Mouse (Mus musculus) heart, postnatal 4 days (tissue): Measurements from ENCODE around the gene Kctd15. TPM values are rescaled to one million over a fixed set of nuclear protein-coding genes. Genes with fewer than 3 reads are reported as not detected.

ENCODE experiments used
- DNase-seq: peaks from one replicate; pipeline ENCODE4 v3.0.0; 2021
- total RNA-seq, 2 experiments: library from RNA; stranded (reverse); gene quantifications; 2 replicates each; pipeline ENCODE4 v1.2.3; 2021

Kctd15 gene
- total RNA-seq, 2 experiments from 2014 or later = 3.4 to 5.1 TPM

DNA sequence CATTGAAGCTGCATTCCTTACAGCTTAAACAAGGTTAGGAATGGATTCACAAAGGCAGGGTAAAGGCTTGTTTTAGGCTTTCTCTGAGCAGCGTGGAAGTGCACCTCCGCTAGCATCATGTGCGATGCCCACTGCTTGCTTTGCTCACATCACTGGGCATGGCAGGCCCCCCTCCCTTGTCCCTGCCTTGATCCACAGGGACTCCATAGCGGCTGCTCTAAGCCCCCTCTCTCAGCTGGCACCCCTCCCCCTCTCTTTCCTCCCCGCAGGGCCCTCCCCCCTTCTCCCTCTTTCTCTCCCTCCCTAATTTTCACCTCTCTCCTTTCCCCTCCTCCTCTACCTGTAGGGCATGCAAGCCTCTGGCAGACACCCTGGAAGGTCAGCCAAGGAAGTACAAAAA, 5.7 kb upstream of the Kctd15 start:
- no peak for DNase-seq

DNA sequence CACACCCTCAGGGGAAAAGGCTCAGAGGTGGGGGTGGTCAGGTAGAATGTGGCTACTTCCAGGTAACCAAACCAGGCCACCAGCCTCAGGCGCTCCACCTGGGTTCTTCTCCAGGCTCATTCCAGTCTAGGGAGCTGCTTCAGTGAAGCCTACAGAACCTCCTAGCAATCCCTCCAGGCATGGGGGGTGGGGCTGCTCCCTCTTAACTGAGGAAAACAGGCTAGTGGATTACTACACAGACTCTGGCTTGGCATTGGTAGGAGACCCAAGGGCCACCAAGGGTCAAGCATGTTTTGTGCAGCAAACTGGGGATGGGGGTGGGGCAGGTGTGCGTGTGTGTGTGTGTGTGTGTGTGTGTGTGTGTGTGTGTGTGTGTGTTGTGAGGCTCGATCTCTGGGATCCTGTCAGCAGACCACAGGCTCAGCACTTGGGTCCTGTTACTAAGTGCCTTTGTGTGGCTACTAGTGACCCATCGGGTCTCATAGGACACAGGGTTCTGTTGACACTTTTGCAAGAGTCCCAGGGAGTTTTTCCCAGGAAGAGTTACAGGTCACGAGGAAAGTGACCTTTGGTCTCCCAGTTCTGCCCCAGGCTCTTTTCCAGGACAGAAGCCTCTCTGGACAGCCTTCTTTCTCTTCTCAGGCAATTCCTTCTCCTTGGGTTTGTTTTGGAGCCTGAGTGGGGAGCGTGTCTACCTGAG, 3.0 kb upstream of the Kctd15 start:
- DNase-seq = no peak

GRCm38 (mm10) chr7:34655086-34655839, 1.3 kb downstream of the Kctd15 start:
- DNase-seq = peak; percentile 94

DNA sequence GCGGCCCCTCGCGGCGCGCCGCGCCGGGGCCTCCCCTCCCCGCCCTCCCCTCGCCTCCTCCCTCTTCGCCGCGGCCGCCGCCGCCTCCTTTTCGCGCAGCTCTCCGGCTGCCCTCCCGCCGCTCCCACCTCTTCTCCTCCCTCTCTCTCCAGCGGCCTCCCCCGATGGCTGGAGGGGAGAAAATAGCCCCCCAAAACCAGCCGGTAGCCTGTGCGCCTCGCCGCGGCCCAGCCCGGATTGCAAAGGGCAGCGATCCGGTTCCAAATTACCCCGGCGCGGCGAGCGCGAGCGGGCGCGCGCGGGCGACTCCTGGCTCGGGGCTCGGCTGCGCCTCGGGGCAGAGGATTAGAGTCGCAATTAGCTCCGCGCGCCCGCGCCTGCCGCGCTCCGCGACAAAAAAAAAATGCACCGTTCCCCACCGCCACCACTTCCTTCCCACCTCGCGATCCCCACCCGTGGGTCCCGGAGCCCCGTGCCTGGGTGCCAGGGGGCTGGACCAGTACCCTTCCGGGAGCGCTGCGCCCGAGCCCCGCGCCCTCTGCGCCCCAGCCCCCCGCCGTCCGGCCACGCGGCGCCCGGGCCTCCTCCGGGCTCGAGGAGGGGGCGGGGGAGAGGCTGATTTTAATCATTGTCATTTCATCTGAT, 2.0 kb downstream of the Kctd15 start:
- DNase-seq = peak; percentile 61

DNA sequence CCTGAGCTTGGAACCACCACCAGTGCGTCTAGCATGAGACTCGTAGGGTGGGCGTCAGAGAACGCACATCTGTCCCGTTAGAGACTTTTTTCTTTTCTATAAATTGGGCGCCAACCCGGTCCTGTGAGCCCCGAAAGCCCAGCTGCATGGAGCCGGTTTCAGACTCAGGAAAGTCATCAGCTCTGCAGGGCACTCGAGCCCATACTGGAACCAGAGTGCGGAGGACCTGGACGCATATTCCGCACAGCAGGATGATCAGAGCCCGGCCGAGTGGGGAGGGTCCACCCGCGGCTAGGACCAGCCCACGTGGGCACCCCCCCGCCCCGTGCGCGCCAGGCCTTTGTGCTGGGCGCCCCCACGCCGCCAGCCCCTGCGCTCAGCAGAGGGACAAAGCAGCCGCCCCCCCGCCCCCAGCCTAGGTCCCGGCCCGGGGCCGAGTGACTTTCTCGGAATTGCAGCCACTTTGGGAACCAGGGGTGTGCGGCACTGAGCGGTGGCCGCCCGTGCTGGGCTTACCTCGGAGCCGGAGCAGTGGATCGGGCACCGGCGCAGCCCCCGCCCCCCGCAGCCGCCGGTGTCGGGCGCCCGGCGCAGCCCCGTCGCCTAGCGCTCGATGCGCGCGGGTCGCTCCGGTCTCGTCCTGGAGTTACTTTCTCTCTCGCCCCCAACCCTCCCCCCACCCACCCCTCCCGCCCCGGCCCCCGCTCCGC, 2.6 kb downstream of the Kctd15 start:
- DNase-seq = peak; percentile 39

GRCm38 (mm10) chr7:34652751-34653502, 3.6 kb downstream of the Kctd15 start:
- DNase-seq = peak; percentile 30

GRCm38 (mm10) chr7:34651381-34651780, 5.2 kb downstream of the Kctd15 start:
- no peak for DNase-seq

DNA sequence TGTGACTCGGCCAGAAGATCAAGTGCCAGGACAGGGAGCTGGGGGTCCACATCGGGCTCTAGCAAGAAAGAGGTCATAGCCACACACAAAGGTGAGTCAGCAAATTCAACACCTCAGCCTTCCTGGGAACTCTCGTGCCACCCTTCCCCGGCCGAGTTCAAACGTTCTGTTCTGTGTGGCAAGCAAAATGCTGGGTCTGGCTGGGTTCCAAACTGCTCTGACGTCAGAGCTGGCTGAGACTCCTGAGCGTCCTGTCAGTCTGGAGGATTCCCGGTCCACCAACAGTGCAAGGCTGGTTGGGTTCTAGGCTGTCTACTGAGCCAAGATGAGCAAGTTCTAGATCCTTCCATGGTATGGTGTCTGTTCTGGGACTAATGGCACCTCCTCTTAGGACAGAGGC, 9.5 kb downstream of the Kctd15 start:
- DNase-seq = peak; percentile 77

DNA sequence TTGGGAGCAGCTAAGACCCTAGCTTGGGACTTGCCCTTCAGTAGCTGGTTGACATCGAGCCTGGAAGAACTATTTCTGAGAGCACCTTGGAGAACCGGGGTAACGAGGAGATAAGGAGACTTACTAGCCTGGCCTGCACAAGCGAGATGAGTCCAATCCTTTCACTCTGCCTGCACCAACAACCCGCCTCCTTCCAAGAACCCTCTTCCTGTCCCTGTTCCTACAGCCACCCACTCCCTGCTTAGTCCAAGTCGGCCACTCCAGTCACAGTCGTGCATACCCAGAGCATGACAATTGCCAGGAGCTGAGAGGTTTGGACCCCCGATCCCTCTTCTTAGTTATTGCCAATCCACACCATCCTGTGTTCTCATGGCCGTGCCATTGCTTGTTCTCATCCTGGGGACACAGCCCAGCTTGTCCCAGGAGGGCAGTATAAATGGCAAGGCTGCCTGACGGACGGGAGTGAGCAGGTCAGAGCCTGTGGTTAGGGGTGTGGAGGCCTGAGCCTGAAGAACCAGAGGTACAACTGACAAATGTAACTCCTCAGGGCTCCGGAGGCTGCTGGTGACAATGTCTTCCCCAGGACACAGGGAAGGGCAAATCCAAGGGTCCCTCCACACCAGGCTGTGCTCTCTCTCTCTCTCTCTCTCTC, 10.3 kb downstream of the Kctd15 start:
- no peak for DNase-seq

DNA sequence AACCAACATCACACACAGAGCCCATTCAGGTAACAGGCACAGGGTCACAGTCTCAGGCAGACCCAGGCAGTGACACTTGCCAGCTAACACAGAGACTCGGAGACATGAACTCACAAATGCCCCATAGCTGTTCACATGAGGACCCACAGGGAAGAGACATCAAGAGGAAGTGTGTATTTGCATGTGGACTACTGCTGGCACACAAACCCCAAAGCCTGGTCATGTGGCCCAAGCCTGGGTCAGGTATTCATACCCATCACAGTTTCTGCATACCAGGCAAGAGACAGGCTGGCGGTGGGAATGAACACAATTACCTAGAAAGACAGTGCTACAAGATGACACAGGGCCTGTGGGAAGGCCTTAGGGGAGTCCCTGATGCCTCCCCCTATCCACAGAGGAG, 10.9 kb downstream of the Kctd15 start:
- DNase-seq = no peak

GRCm38 (mm10) chr7:34644591-34644990, 11.9 kb downstream of the Kctd15 start:
- DNase-seq = no peak

- no peak for DNase-seq
These were observed 13.2 kb downstream of the Kctd15 start for GRCm38 (mm10) chr7:34643329-34643728.

DNA sequence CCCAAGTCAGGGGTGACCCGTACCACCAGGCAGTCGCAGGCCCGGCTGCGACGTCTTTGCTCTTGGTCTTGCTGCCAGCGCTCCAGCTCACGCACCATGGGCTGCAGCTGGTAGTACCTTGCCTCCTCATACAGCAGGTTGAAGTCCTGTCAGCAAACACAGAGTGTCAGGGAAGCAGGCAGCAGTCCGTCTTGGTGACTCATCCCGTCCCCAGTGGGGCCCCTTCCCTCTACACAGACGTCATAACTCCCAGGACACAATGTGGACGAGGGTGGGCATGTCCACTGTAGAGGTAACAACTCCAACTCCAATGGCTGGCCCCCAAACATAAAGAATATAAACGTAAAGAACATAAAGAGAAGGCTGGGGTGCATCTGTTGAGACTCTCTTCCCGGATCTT, 14.6 kb downstream of the Kctd15 start:
- DNase-seq = no peak

DNA sequence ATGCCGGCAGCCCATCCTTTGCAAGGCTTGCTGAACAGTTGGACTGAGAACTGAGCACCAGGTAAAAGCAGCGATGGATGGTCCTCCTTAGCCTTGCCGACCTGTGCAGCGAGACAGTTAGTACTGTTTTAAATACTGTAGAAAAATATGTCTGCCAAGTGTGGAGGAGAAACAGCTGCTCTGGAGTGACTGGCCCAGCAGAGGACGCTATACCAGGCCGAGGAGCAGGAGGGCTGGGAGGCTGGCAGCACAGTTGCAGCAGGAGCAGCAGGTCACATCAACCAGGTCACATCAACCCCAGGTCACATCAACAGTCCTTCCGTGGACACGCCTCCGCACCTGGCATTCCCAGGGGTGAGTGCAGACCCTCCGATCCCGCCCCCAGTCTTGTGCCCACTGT, 16.7 kb downstream of the Kctd15 start:
- no peak for DNase-seq

- DNase-seq = no peak
These were observed 19.9 kb downstream of the Kctd15 start for GRCm38 (mm10) chr7:34636661-34637060.

GRCm38 (mm10) chr7:34632966-34633742, 23.4 kb downstream of the Kctd15 start:
- no peak for DNase-seq

- peak; percentile 71 for DNase-seq
These were observed 26.1 kb downstream of the Kctd15 start for GRCm38 (mm10) chr7:34630211-34631085.

GRCm38 (mm10) chr7:34629702-34630210, 26.8 kb downstream of the Kctd15 start:
- DNase-seq = no peak

DNA sequence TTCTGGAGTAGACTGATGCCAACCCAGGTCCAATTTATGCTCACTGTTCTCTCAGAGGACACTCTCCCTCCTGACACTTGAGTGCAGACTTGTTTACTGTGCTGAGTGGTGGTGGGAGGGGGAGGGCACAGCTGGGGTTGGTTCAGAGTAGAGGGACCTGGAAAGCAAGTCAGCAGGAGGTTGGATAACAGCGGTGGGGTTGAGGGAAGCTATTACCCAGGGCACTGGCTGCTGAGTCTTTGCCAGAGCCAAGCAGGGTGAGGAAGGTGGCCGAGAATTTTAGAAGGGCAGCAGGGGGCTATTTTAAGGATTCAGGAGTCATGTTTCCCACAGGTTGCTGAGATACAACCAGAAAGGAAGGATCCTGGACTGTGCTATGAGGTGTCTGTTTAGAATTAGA, 36.1 kb downstream of the Kctd15 start:
- no peak for DNase-seq
